Mouse (Mus musculus): ENCODE measurements around the gene Ttc7.
A peak's percentile ranks its signal among the peaks of the same experiment; 100 is the strongest.

Ttc7 gene

DNA sequence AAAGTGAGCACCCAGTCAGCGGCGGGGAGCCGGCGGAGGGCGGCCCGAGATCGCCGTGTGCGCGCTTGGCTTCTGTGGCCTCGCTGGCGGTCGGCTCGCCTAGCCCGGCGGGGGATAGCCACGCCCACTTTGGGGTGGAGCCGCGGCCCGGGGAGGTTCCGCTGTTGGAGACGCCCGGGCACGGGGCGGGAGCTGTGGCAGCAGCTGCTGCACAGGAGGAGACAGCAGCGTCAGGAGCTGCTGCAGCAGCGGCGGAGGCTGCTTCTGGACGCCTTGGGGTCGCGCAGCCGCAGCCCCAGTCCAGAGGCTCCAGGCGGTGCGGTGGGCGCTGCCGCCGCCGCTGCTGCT is at the start of gene Ttc7:
Gene Ttc7, plus strand, starts transcription at position 181 of the 348 bp plus-strand sequence.
- DNase-seq (ENCODE audit: low read depth, low spot score): peak; percentile 94

DNA sequence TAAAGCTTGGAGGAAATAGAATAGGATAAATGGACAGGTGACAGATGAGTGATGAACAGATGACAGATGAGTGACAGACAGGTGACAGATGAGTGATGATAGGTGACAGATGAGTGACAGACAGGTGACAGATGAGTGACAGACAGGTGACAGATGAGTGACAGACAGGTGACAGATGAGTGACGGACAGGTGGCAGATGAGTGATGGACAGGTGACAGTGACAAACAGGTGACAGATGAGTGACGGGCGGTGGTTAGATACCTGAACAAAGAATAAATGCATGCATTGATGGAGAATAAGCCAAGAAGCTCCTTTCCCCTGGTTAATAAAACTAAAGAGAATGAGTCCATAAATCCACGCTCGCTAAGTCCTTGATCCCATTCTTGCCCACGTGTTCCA is 47.7 kb upstream of the Ttc7 start:
- no peak for DNase-seq (ENCODE audit: low read depth, low spot score)

DNA sequence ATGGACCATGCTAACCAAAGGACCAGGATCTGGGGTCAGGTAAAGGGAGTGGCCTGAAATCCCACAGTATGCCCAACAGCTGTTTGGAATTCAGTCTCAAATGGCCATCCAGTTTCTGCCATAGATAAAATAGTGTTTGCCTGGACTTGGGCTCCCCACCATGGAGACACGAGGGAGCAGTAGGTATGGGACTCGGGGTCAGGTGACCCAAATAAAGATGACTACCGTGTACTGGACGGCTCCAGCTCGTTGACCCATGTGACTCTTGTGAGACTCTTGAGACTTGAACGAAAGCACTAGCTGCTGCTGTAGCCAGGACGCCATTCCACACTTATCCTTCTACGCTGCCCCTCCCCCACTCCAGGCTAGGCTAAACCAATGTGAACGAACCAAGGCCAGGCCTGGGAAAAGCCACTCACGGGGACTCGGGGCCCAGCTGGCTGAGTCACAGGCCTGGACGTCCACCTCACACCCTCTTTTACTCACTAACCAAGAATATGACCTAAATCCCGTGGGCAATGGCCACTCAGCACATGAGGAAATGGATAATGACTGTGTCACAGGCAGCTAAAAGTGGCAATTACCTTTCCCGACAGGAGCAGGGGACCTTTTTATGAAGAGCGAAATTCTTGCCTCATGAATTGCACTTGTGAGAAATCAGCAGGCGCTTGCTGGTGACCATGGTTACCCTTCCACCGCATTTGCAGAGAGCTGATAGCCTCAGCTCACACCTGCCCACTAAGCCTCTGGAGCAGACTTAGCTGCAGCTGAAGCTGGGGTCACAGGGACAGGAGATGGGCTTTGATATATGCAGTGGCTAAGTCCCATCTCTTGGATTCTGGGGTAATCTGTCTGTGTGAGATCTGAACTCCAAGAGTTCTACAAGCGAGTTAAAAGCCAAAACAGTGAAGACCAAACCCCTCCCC is 45.7 kb upstream of the Ttc7 start:
- DNase-seq (ENCODE audit: low read depth, low spot score): peak; percentile 86

DNA sequence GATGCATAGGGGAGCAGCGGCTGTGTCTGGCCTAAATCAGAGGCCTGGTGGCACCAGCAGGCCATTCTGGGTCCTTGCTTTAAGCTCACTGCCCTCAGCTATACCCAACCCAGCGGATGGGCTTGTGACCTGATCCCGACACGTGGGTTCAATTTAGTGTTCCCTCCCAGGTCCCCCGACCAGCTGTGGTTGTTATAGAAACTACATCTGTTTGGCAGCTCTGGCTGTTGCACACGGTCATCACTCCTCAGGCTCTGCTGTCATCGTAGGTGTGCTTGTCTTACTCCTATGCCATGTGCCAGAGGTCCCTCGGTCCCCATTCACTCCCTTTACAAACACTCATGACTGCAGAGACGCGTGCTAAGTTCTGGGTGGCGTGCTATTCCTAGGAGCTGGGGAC is 44.9 kb upstream of the Ttc7 start:
- DNase-seq (ENCODE audit: low read depth, low spot score): peak; percentile 40

DNA sequence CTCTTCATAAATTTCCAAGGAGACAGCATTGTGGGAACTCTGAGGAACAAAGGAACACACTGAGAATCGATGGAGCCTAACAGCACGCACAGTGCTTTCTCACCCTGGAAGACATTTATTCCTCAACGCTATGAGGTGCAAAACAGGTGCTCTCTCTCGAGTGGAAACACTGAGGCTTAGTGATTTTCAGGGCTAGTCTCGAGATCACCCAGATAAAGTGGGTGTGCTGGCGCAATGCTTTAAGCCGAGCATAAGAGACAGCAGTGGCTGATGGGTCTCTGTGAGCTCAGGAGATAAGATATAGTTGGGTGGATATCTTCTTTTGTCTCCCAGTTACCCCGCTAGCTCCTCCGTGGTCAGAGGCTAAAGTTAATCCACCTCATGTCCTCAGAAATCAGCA is 36.6 kb upstream of the Ttc7 start:
- no peak for DNase-seq (ENCODE audit: low read depth, low spot score)

DNA sequence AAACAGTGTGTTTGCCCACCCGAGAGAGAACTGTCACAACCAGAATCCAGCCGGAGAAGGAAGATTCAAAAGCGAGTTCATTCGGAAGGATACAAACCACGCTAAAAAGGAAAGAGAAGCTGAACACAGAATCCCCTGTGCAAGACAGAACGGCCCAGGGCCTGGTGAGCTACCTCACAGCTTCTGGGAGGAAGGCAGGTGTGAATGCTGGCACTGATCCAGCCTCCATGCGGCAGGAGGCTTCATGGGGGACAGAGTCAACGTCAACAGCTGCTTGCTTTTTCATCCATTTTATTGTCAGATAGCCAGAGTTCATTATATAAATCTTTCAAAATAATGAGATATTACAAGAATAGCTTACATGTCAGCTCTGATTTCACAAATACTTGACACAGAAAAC is 28.3 kb upstream of the Ttc7 start:
- DNase-seq (ENCODE audit: low read depth, low spot score): no peak

DNA sequence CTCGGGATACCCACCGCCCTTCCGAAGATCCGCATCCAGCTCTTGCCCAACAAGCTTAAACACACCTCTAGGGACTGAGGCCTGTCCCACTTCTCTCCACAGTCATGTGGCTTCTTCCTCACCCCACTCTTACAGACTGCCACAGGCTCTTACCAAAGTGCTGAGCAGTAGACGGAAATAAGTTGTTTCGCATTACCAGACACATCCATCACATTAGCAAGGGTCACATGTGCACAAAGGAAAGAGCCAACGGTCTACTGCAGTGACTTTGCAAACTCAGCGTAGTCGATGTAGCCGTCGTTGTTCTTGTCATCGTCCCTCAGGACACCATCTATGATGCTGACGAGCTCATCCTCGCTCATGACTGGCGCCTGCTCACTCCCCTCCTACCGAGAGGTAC is 27.0 kb upstream of the Ttc7 start:
- DNase-seq (ENCODE audit: low read depth, low spot score): no peak

DNA sequence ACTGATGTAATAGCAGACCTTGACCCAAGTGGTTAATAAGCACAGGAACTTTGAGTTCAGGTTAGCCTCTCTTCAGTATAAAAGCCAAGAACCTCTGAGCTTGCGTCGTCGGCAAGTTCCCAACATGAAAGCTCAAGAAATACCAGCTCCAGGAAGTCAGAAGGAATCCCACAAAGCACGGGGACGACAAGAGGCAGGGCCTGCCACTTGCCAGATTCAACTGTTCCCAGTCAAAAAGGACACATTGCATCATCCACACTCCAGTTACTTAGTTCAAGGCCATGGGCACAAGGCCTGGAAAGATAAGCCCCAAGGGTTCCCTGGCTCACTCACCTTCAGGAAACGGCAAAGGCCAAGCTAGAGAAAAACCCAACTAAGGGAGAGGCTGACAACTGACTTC is 19.3 kb upstream of the Ttc7 start:
- no peak for DNase-seq (ENCODE audit: low read depth, low spot score)

DNA sequence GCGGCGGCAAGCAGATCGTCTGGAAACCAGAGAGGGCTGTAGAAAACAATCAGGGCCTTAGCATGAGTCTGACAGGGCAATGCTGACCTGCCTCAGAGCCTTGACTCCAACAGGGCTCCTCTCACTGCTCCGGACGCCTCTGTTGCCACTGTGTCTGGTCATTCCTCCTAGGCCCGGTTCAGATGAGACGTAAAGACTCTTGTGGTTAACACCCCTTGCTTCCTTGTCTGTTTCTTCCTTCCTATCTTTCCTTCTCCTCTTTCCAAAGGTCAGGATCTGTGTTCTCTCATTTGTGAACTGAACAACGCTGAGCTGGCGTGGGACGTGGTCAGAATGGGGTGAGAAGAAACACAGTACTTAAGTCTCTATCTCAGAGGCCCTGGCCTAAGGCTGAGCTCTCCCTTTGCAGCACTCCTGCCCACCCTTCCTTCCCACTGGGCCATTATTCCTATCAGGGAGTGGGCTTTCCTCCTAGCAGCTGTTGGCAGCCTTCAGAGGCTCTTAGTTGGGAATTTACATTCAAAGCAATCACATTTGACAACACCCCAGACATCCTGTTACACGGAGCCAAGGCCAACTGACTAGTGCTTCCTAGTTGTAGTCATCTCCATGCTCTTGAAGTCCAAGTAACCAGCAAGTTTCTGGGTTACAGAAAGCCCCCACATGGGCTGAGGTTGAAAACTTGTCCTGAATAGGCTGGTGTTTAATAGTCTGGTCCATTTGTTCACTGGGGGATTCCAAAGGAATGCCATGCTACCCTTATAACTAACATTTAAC is 18.4 kb upstream of the Ttc7 start:
- no peak for DNase-seq (ENCODE audit: low read depth, low spot score)

DNA sequence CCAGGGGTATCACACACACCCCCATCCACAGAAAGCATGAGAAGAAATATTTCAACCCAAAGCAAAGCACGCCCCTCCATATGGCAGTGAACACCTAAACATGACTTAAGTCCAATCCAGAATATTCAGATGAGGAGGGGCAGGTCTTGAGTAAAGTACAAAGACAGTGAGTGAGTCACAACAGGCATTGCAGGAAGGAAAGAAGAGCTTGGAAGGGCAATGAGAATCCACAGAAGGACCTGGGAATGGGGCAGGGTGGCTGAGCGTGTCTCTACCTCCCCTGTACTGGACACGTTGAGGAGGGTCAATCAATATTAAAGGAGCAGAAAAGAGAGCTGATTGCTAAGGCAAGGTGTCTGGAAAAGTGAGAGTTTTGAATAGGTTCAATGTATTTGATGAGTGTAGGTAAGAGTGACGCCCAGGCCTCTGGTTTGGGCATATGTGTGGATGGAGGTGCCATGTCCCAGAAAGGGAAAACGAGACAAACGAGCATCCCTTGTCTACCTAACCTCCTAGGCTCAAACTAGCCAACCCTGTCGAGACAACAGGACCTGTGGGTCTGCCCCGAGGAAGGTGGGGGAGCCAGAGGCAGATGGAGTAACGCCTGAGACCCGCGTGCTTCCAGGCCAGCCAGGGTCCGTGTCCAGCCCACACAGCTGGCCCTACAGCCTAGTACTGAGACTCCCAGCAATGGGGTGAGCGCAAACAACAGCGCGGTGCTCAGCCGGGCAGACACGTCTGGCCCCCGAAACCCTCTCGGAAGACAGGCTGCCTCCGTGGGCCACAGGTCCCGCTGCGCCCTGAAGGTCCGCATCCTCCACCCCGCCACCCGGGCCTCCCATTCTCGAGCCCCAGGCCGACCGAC is 17.5 kb upstream of the Ttc7 start:
- DNase-seq (ENCODE audit: low read depth, low spot score): peak; percentile 54

DNA sequence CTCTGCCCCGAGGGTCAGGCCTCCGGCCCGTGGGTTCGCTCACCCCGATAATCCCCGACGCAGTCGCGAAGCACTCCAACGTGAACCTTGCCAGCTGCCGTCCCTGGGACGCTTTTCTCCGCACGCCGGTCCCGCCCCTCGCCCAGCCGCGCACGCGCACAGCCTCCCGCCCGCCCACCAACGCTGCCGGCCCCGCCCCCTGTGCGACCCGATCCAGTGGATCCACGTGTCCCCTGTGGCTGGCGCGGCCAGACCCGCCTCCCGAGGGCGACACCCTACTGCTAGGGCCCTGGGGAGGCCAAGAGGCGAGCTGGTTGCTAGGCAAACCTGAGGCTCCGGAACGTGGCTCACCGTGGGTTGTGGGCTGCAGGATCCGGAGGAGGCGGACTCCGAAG is 16.9 kb upstream of the Ttc7 start, which contains the start of gene Mcfd2:
Gene Mcfd2, minus strand, starts transcription at position 144 of the 395 bp plus-strand sequence.
- DNase-seq (ENCODE audit: low read depth, low spot score): peak; percentile 91

DNA sequence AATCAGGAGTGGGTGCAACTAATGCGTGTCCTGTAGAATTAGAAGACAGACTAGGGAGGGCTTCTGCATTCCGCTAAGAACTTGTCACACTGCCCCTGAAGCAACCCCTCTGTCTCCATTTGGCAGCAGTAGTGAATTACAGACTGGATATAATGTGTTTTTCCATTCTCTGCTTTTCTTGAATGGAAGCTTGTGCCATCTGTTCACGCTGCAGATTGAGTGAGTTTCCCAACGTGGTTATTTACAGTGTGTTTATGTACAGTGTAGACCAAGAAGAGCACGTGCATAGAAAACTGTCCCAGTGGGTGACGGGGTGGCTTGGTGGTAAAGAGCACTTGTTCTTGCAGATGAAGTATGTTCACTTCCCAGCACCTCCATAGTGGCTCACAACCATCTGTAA is 13.2 kb upstream of the Ttc7 start:
- DNase-seq (ENCODE audit: low read depth, low spot score): no peak

DNA sequence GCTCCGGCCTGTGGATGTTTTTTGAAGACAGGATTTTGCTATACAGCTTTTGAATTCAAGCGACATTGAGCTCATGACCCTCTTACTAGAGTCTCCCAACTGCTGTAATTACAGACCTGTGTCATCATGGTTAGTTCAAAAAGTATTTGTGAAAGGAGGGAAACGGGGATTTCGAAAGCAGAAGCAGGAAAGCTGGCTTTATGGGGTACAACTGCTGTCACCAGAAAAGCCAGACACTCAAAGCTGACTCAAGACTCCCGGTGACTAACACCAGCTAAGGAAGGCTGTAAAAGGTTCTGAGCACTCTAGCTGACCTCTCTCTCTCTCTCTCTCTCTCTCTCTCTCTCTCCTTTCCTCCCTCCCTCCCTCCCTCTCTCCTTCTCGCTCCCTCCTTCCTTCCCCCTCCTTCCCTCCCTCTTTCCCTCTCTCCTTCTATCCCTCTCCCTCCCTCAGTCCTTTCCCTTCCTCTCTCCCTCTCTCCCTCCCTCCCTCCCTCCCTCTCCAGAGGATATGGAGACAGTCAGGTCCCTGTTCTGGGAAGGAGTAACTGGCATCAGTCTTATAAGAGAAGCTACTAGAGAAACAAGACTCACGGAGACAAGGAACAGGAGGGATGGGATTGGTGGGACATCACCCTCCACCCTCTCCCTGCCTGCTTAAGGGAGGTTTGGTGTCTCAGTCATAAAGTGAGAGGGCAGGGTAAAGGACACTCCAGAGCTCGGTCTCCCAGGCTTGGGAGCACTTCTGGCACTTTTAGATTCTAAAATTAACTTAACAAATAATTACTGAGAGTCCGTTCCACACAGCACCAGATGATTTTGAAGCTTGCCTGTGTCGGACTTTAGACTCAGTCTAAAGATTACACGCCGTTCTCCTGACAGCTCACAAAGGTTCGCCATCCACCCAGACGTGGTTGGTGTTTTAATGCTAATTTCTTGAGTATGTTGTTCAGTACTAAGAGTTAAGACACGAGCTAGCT is 7.0 kb upstream of the Ttc7 start:
- peak; percentile 79 for DNase-seq (ENCODE audit: low read depth, low spot score)

DNA sequence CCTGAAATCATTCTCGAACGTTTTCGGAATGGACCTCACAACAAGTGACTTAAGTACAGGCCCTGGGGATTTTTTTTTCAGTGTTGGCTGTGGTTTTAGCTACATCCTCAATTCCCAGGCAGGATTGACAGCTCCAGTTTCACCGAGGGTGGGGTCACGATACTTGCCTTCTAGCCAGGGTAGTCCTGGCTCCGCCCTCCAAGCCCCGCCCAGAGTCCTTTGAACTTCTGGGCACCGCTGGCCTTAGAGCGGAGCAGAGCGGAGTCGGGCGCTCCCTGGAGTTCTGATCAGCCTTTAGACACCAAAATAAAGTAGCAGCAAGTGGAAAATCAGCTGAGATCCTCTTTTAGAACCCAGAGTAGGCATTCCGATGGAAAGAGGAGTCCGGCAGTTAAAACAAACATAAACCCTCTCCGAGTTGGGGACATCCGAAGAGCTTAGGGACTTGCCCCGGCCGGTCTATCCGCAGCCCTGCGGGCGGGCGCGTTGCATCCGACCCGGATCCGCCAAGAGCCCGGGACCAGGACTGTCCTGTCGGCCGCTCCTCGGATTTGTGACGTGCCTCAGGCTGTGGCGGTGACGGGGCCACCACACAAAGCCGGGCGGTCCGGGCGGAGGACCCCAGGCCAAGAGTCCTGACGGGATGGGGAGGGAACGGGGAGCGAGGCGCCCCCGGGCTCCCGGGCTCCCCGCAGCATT is 530 bp upstream of the Ttc7 start:
- peak; percentile 98 for DNase-seq (ENCODE audit: low read depth, low spot score)

DNA sequence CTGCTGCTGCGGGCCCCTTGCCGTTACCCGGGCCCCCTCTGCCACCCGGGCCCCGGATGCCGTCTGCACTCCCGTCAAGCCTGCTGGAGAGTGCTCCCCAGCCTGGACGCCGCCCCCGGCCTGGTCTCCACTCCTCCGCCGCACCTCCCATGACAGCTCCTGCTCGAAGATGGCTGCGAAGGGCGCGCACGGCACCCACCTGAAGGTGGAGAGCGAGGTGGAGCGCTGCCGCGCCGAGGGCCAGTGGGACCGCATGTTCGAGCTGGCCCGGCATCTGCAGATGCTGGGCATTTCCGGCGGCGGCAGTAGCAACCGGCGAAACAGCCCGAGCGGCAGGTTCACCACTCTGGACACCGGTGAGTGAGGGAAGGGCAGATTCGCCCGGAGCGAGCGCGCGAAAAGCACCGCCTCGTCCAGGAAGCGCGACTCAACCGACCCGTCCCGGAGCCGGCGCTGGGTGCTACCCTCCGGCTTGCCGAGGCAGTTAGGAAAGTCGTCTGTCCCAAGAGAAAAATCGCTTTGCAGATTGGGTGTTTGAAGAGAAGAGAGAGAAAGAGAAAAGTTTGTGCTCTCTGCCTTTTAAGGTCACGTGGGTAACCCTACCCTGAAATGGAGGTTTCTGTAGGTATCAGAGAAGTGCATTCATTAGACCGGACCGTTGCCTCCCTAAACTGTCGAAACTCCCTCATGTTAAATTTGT is 519 bp downstream of the Ttc7 start:
- peak; percentile 62 for DNase-seq (ENCODE audit: low read depth, low spot score)

DNA sequence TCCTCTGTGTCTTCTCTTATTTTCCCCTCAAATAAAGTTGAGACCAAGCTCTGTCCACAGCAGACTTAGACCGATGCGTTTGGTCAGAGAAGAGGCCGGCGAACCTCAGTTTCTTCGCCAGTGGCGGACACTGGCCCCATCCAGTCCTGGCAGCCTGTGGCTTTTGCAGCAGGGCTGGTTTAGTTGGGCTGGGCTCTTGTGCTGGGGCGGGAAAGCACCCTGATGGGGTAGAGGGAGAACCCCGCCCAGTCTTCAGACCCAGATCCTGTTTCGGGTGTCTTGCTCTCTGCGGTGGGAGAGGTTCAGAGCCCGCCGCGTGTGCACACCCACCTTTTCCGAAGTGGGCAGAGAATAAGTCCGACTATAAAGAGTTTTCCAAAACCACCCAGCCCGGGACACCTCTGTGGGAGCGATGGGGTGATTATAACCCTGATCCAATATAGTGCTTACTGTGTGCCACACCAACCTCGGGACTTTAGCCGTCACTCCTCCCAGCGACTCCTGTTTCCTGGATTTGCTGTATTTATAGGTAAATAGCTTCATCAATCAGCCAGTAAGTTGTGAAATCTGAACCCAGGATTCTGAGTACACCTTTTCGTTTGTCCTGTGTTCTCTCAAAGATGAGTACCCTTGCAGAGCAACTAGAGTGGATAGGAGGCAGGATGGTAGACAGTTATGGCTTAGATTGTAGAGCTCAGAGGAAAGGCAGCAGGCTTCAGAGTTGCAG is 1.2 kb downstream of the Ttc7 start:
- peak; percentile 34 for DNase-seq (ENCODE audit: low read depth, low spot score)

DNA sequence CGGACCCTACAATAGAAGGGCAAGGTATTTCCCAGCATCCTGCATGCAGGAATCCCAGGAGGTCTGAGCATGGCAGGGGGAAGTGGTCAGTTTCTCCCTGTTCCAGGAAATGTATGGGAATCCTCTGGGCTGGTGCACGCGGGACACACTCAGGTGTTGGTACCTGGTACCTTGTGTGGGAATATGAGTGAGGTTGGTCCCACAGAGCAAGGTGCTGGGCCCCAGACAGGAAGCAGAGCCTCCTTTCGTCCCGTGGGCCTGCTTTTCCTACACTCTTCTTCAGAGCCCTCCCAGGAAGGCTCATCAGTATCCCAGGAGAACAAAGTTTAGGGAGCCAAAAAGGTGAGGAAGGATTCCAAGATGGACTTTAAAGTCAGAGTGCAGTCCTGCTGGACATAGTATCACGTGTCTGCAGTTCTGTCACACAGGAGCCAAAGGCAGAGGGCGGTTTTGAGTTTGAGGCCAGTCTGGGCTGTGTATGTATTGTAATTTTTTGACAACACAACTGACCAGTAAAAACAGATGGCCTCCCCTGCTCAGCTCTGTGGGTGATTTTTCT is 1.9 kb downstream of the Ttc7 start:
- no peak for DNase-seq (ENCODE audit: low read depth, low spot score)

DNA sequence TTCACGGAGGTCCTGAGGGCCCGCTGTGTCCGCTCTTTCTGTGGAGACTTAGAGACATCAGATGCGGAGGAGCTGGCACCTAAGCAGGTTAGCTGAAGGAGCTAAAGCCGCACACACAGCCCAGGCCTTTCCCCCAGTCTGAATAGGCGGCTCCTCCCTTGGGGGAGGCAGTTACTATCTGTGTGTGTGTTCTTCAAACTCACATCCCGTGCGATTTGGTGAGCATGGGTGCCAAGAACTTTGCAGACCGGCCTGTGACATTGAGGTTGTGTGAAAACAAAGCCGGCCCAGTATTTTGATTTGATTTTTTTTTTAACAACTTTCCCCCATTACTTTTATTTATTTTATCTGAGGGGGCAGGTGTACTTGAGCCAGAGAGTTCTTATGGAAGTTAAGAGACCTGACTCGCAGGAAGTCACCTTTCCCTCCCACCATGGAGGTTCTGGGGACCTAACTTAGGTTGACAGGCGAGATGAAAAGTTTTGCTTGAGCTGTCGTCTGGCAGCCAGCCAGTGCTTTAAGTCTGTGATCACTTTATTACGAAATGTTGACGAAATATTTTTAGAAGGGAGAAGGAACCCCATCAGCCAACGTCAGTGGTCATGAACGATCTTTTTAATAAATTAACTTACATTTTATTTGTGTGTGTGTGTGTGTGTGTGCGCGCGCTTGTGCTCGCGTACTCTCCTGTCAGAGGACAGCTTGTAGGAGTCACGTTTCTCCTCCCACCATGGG is 3.2 kb downstream of the Ttc7 start:
- no peak for DNase-seq (ENCODE audit: low read depth, low spot score)
